Comparison of ENCODE assay signal across 11 mouse cellular contexts in genomic region chr13:97291354-97291753, GRCm38 (mm10). TPM values are rescaled to one million over a fixed set of nuclear protein-coding genes. Genes with fewer than 3 reads are reported as not detected.
DNase-seq lines count a peak whose midpoint lies in the region; ATAC-seq lines count a peak whose summit lies in the region.
"Had no signal": no experiment of that assay in that cellular context is flagged by ENCODE, and none has a peak within 500 bp of the region (broad histone marks: within the 10 kb centered on the region; RNA-seq: fewer than 3 reads in every experiment).

No protein-coding gene starts in this region.

- WGBS in embryonic facial prominence, embryonic 11.5 days: 77% methylated on average over 17 of the region's 17 CpGs
- WGBS in hindbrain, embryonic 15.5 days: 79% methylated on average over 17 of the region's 17 CpGs

- H3K4me1 ChIP-seq in embryonic facial prominence, embryonic 11.5 days (ENCODE audit: control insufficient read depth, insufficient read depth, low read length): no peaks in the 10 kb centered on the region
- peaks cover 26% of the 10 kb centered on the region for H3K4me1 ChIP-seq in hindbrain, embryonic 15.5 days (replicated peaks)

- H3K4me2 ChIP-seq in embryonic facial prominence, embryonic 11.5 days (ENCODE audit: low read depth, low read length): no peak overlapping the region
- no peak overlapping the region for H3K4me2 ChIP-seq in hindbrain, embryonic 15.5 days

- H3K4me3 ChIP-seq in embryonic facial prominence, embryonic 11.5 days (ENCODE audit: low read depth, low read length): no peak overlapping the region
- no peak overlapping the region for H3K4me3 ChIP-seq in hindbrain, embryonic 15.5 days
- H3K4me3 ChIP-seq: neural tube, embryonic 12.5 days had no signal

- H3K9ac ChIP-seq in embryonic facial prominence, embryonic 11.5 days (replicated peaks; ENCODE audit: low read length): no peak overlapping the region
- H3K9ac ChIP-seq in hindbrain, embryonic 15.5 days: no peak overlapping the region
- H3K9ac ChIP-seq: neural tube, embryonic 12.5 days had no signal

- no peak for ATAC-seq in embryonic facial prominence, embryonic 11.5 days (replicated peaks; ENCODE audit: insufficient number of reproducible peaks, low FRiP score, low TSS enrichment, low read depth)
- 0 out of 2 replicates have a peak, but pooled peaks have one; percentile 27 for ATAC-seq in hindbrain, embryonic 15.5 days (ENCODE audit: low FRiP score, low read depth)

- H3K36me3 ChIP-seq in embryonic facial prominence, embryonic 11.5 days (replicated peaks; ENCODE audit: control insufficient read depth, insufficient read depth, low read depth, low read length): no peaks in the 10 kb centered on the region
- no peaks in the 10 kb centered on the region for H3K36me3 ChIP-seq in hindbrain, embryonic 15.5 days
- H3K36me3 ChIP-seq: neural tube, embryonic 12.5 days had no signal

- no peaks in the 10 kb centered on the region for H3K9me3 ChIP-seq in embryonic facial prominence, embryonic 11.5 days (replicated peaks; ENCODE audit: control insufficient read depth, low read length)
- H3K9me3 ChIP-seq in hindbrain, embryonic 15.5 days: no peaks in the 10 kb centered on the region
- H3K9me3 ChIP-seq: neural tube, embryonic 12.5 days had no signal

- no peaks in the 10 kb centered on the region for H3K27me3 ChIP-seq in embryonic facial prominence, embryonic 11.5 days (ENCODE audit: control insufficient read depth, insufficient read depth, low read length)
- H3K27me3 ChIP-seq in hindbrain, embryonic 15.5 days: no peaks in the 10 kb centered on the region
- H3K27me3 ChIP-seq: neural tube, embryonic 12.5 days had no signal

- DNase-seq in kidney, postnatal 10 days: peak; percentile 26
- no peak for DNase-seq in kidney, postnatal 36 days
- peak; percentile 22 for DNase-seq in embryonic facial prominence, embryonic 11.5 days (ENCODE audit: low spot score)
- DNase-seq in neural tube, embryonic 10.5 days (ENCODE audit: extremely low spot score, low spot score): peak; percentile 28
- DNase-seq in frontal cortex, postnatal 25 days (ENCODE audit: low spot score in 2 of 2): no peak
- no peak for DNase-seq in adrenal gland, postnatal 4 days (ENCODE audit: low spot score in 2 of 2)
- DNase-seq in layer of hippocampus, postnatal 10 days (ENCODE audit: low spot score in 2 of 2): no peak
- DNase-seq: adrenal gland, postnatal 14 days; cerebellum, adult 9-11 months had no signal

- H3K27ac ChIP-seq in embryonic facial prominence, embryonic 11.5 days (replicated peaks; ENCODE audit: low read depth, low read length): no peak overlapping the region
- H3K27ac ChIP-seq in hindbrain, embryonic 15.5 days (replicated peaks): no peak overlapping the region
- H3K27ac ChIP-seq: neural tube, embryonic 12.5 days had no signal

RNA-seq across cellular contexts. Expression of gene Enc1, which starts 50.4 kb away (rescaled TPM):
- 8.3 and 10.5 TPM in 2 replicates for polyA plus RNA-seq in embryonic facial prominence, embryonic 11.5 days (2014; fragmentation: Nextera tagmentation; extraction: Ambion mirVana)
- 57.3 and 59.7 TPM in 2 replicates for polyA plus RNA-seq in hindbrain, embryonic 15.5 days (2015; fragmentation: Nextera tagmentation; extraction: Ambion mirVana)
- 10 to 100 TPM; 12.8 to 12.9 TPM for total RNA-seq in adrenal gland, postnatal 4 days (2021)
- 100 to 1,000 TPM; 561 to 584 TPM for total RNA-seq in layer of hippocampus, postnatal 10 days (2021)

Comparison
In these comparisons a context has a peak if more than half of its experiments do, and no peak if none do; other contexts are left out.
1. DNase-seq: peak in kidney, postnatal 10 days (single experiment), embryonic facial prominence, embryonic 11.5 days (single experiment) and neural tube, embryonic 10.5 days (single experiment); none in kidney, postnatal 36 days (0 of 2), frontal cortex, postnatal 25 days (0 of 2), adrenal gland, postnatal 4 days (0 of 2) and layer of hippocampus, postnatal 10 days (0 of 2).
2. RNA of gene Enc1, which starts 50.4 kb away (total RNA-seq): 561 to 584 TPM in layer of hippocampus, postnatal 10 days; 12.8 to 12.9 TPM in adrenal gland, postnatal 4 days; every median in the first group is over 10 times any median in the second.